Mouse (Mus musculus) G1E (cell line): ENCODE results near the gene Adcy2.

ENCODE experiments used
- CTCF ChIP-seq: IDR thresholded peaks from 2 replicates; pipeline ENCODE4 v1.5.1; 2012; ENCODE audit warnings: low read depth, low read length, inconsistent platforms, mixed read lengths
- GATA1 ChIP-seq: IDR thresholded peaks from 2 replicates; pipeline ENCODE4 v1.6.1; 2012; ENCODE audit warnings: borderline replicate concordance, low read length, inconsistent platforms, mixed read lengths
- POLR2AphosphoS5 ChIP-seq: IDR thresholded peaks from 2 replicates; pipeline ENCODE4 v1.6.1; 2012; ENCODE audit warnings: low read depth, low read length, inconsistent platforms; ENCODE audit not compliant: insufficient replicate concordance
- TAL1 ChIP-seq: conservative IDR thresholded peaks from 2 replicates; pipeline ENCODE4 v1.6.1; 2012; ENCODE audit warnings: low read depth, low read length, inconsistent platforms, mixed read lengths

- TF ChIP-seq CTCF (no peak), GATA1 (no peak), TAL1 (no peak), POLR2AphosphoS5 (no peak)
Measured at GRCm38 (mm10) chr13:68627041-68627440, 372.3 kb downstream of the Adcy2 start.
